ENCODE assay signal across 8 mouse cellular contexts in the genomic region with DNA sequence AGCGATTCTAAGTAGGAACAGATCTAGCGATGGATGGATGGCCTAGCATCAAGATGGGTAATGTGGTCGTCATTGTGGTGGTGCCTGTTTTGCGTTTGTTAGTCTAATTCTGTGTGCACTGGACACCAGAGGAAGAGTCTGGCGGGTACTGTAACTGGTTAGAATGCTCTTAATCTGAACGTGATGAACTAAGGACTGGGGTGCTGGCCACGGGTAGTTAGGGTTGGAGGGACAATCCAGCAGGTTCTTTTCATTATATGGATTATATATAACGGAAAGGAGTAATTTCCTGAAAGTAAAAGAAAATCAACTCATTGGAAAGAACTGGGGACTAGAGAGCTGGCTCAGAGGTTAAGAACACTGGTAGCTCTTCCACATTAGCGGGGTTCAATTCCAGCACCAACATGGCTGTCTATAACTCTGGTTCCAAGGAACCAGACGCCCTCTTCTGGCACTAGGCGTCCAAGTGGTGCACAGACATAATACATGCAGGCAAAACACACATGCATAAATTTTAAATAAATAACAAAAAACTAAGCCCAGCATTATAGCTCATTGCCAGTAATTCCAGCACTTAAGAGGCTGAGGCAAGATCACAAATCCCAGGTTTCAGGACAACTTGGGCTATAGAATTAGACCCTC. TPM values are rescaled to one million over a fixed set of nuclear protein-coding genes. Genes with fewer than 3 reads are reported as not detected.
DNase-seq lines count a peak whose midpoint lies in the region; ATAC-seq and TF ChIP-seq lines count a peak whose summit lies in the region.

No protein-coding gene starts in this region.

- peak overlapping the region; percentile 96 for H3K4me3 ChIP-seq in ES-Bruce4 (ENCODE audit: low read depth, low read length)
- H3K4me3 ChIP-seq in cortical plate, adult 2 months (ENCODE audit: insufficient read depth, low read length): peak overlapping the region; percentile 76
- peak overlapping the region; percentile 99 for H3K4me3 ChIP-seq in hindbrain, embryonic 10.5 days
- H3K4me3 ChIP-seq in limb, embryonic 14.5 days (replicated peaks; ENCODE audit: low read length): peak overlapping the region; percentile 96

- H3K27me3 ChIP-seq in ES-Bruce4 (ENCODE audit: control insufficient read depth, insufficient read depth, low read length, poor library complexity, severe bottlenecking): no peaks in the 10 kb centered on the region
- H3K27me3 ChIP-seq in hindbrain, embryonic 10.5 days (ENCODE audit: insufficient read depth, poor library complexity, severe bottlenecking): no peaks in the 10 kb centered on the region
- H3K27me3 ChIP-seq in limb, embryonic 14.5 days (ENCODE audit: control insufficient read depth, insufficient read depth, low read length): no peaks in the 10 kb centered on the region

- peak overlapping the region; percentile 94 for H3K9ac ChIP-seq in ES-Bruce4 (ENCODE audit: low read depth, poor library complexity, severe bottlenecking)
- peak overlapping the region; percentile 71 for H3K9ac ChIP-seq in limb, embryonic 14.5 days (ENCODE audit: low read depth, low read length, severe bottlenecking)

- H3K36me3 ChIP-seq in ES-Bruce4 (ENCODE audit: control insufficient read depth, insufficient read depth, low read length, poor library complexity, severe bottlenecking): no peaks in the 10 kb centered on the region
- 0 out of 2 replicates have a peak, but pooled peaks cover 6% of the 10 kb centered on the region for H3K36me3 ChIP-seq in hindbrain, embryonic 10.5 days
- 0 out of 2 replicates have a peak, but pooled peaks cover 2% of the 10 kb centered on the region for H3K36me3 ChIP-seq in limb, embryonic 14.5 days (ENCODE audit: control insufficient read depth, insufficient read depth, low read length)

- 15% methylated on average over 11 of the region's 11 CpGs for WGBS in hindbrain, embryonic 10.5 days
- 14% methylated on average over 11 of the region's 11 CpGs for WGBS in limb, embryonic 14.5 days

- no peak for DNase-seq in frontal cortex, postnatal 36 days (ENCODE audit: low spot score in 2 of 2)
- DNase-seq in hindbrain, embryonic 10.5 days (ENCODE audit: low spot score): peak; percentile 49
- peak; percentile 58 for DNase-seq in limb, embryonic 14.5 days (ENCODE audit: low spot score)
- DNase-seq in neural tube, embryonic 10.5 days (ENCODE audit: extremely low spot score, low spot score): peak; percentile 30
- no peak for DNase-seq in ovary, postnatal 14 days (ENCODE audit: low spot score)

- peak; percentile 6; the same call in 1 of the 2 replicates for ATAC-seq in frontal cortex, adult (ENCODE audit: low TSS enrichment)
- no peak for ATAC-seq in limb, embryonic 14.5 days (ENCODE audit: low FRiP score, low read depth)

- TF ChIP-seq POLR2A in ES-Bruce4 (IDR thresholded peaks at IDR 0.05; ENCODE audit: insufficient read depth, low read length): no peak
- TF ChIP-seq POLR2A in cortical plate, adult 2 months (IDR thresholded peaks at IDR 0.05; ENCODE audit: extremely low read depth, insufficient read depth, low read length): no peak
- TF ChIP-seq POLR2A in limb, embryonic 14.5 days (IDR thresholded peaks at IDR 0.05; ENCODE audit: borderline replicate concordance, extremely low read depth, insufficient read depth, insufficient read length): no peak

- H3K9me3 ChIP-seq in ES-Bruce4 (replicated peaks; ENCODE audit: control insufficient read depth, insufficient read depth, low read length, poor library complexity, severe bottlenecking): no peaks in the 10 kb centered on the region
- no peaks in the 10 kb centered on the region for H3K9me3 ChIP-seq in hindbrain, embryonic 10.5 days
- no peaks in the 10 kb centered on the region for H3K9me3 ChIP-seq in limb, embryonic 14.5 days (ENCODE audit: control insufficient read depth, low read length)

- H3K4me1 ChIP-seq in ES-Bruce4 (ENCODE audit: control insufficient read depth, insufficient read depth, low read length): no peaks in the 10 kb centered on the region
- 0 out of 2 replicates have a peak, but pooled peaks cover 1% of the 10 kb centered on the region for H3K4me1 ChIP-seq in cortical plate, adult 2 months (ENCODE audit: control insufficient read depth, insufficient read depth, low read length)
- H3K4me1 ChIP-seq in hindbrain, embryonic 10.5 days (replicated peaks): peaks cover 18% of the 10 kb centered on the region
- peaks cover 8% of the 10 kb centered on the region; the same call in 1 of the 2 replicates for H3K4me1 ChIP-seq in limb, embryonic 14.5 days (ENCODE audit: control insufficient read depth, insufficient read depth, low read length)

- H3K27ac ChIP-seq in ES-Bruce4 (ENCODE audit: insufficient read depth, low read length): peak overlapping the region; percentile 85
- peak overlapping the region; percentile 4 for H3K27ac ChIP-seq in cortical plate, adult 2 months (ENCODE audit: insufficient read depth, low read length)
- peak overlapping the region; percentile 97 for H3K27ac ChIP-seq in hindbrain, embryonic 10.5 days
- H3K27ac ChIP-seq in limb, embryonic 14.5 days (replicated peaks; ENCODE audit: low read depth, low read length): peak overlapping the region; percentile 89

- H3K4me2 ChIP-seq in limb, embryonic 14.5 days (replicated peaks; ENCODE audit: low read depth, low read length, severe bottlenecking): peak overlapping the region; percentile 79

- no peak for TF ChIP-seq EP300 in ES-Bruce4 (IDR thresholded peaks at IDR 0.05; ENCODE audit: insufficient read depth, low read depth, low read length)

- peak; percentile 53 for TF ChIP-seq CTCF in ES-Bruce4 (IDR thresholded peaks at IDR 0.05; ENCODE audit: low read depth, low read length)
- peak; percentile 29; the same call in 1 of the 2 replicates for TF ChIP-seq CTCF in cortical plate, adult 2 months (IDR thresholded peaks at IDR 0.05; ENCODE audit: extremely low read depth, insufficient read depth, low read length)

RNA-seq across cellular contexts. Expression of gene Ppm1g, which starts 0.9 kb away (rescaled TPM):
- polyA plus RNA-seq in ES-Bruce4 (2011; ENCODE audit: insufficient read depth, insufficient read length, low read depth, missing spikeins): 188 and 225 TPM in 2 replicates
- 79.8 and 82.8 TPM in 2 replicates for polyA plus RNA-seq in cortical plate, adult 2 months (2012; rRNA removed)
- polyA plus RNA-seq in hindbrain, embryonic 10.5 days (2016; fragmentation: Nextera tagmentation; extraction: Ambion mirVana): 172 and 197 TPM in 2 replicates
- polyA plus RNA-seq in limb, embryonic 14.5 days (2012; rRNA removed): 91.2 and 118 TPM in 2 replicates
- polyA plus RNA-seq in limb, embryonic 14.5 days (2014; fragmentation: Nextera tagmentation; extraction: Ambion mirVana): 98.8 and 111 TPM in 2 replicates

RNA-seq across cellular contexts. Expression of gene Nrbp1, which starts 19.2 kb away (rescaled TPM):
- 55.4 and 68.6 TPM in 2 replicates for polyA plus RNA-seq in ES-Bruce4 (2011; ENCODE audit: insufficient read depth, insufficient read length, low read depth, missing spikeins)
- 105 and 108 TPM in 2 replicates for polyA plus RNA-seq in cortical plate, adult 2 months (2012; rRNA removed)
- polyA plus RNA-seq in hindbrain, embryonic 10.5 days (2016; fragmentation: Nextera tagmentation; extraction: Ambion mirVana): 151 and 159 TPM in 2 replicates
- polyA plus RNA-seq in limb, embryonic 14.5 days (2012; rRNA removed): 161 and 181 TPM in 2 replicates
- polyA plus RNA-seq in limb, embryonic 14.5 days (2014; fragmentation: Nextera tagmentation; extraction: Ambion mirVana): 157 and 166 TPM in 2 replicates

RNA-seq across cellular contexts. Expression of gene Zfp513, which starts 19.3 kb away (rescaled TPM):
- 25.5 and 25.8 TPM in 2 replicates for polyA plus RNA-seq in ES-Bruce4 (2011; ENCODE audit: insufficient read depth, insufficient read length, low read depth, missing spikeins)
- 38.1 and 42.1 TPM in 2 replicates for polyA plus RNA-seq in cortical plate, adult 2 months (2012; rRNA removed)
- polyA plus RNA-seq in hindbrain, embryonic 10.5 days (2016; fragmentation: Nextera tagmentation; extraction: Ambion mirVana): 12.7 and 15.0 TPM in 2 replicates
- polyA plus RNA-seq in limb, embryonic 14.5 days (2012; rRNA removed): 58.8 and 77.1 TPM in 2 replicates
- polyA plus RNA-seq in limb, embryonic 14.5 days (2014; fragmentation: Nextera tagmentation; extraction: Ambion mirVana): 6.8 and 8.0 TPM in 2 replicates

RNA-seq across cellular contexts. Expression of gene Gm9970, which starts 19.6 kb away (rescaled TPM):
- polyA plus RNA-seq in ES-Bruce4 (2011; ENCODE audit: insufficient read depth, insufficient read length, low read depth, missing spikeins): not detected in 2 replicates
- not detected in 2 replicates for polyA plus RNA-seq in cortical plate, adult 2 months (2012; rRNA removed)
- polyA plus RNA-seq in hindbrain, embryonic 10.5 days (2016; fragmentation: Nextera tagmentation; extraction: Ambion mirVana): 0.30 TPM in 1 of 2 replicates, not detected in the other
- polyA plus RNA-seq in limb, embryonic 14.5 days (2012; rRNA removed): 0.15 TPM in 1 of 2 replicates, not detected in the other
- 0.40 TPM in 1 of 2 replicates, not detected in the other for polyA plus RNA-seq in limb, embryonic 14.5 days (2014; fragmentation: Nextera tagmentation; extraction: Ambion mirVana)

RNA-seq across cellular contexts. Expression of gene Eif2b4, which starts 28.2 kb away (rescaled TPM):
- polyA plus RNA-seq in ES-Bruce4 (2011; ENCODE audit: insufficient read depth, insufficient read length, low read depth, missing spikeins): 40.7 and 45.2 TPM in 2 replicates
- 62.7 and 66.2 TPM in 2 replicates for polyA plus RNA-seq in cortical plate, adult 2 months (2012; rRNA removed)
- polyA plus RNA-seq in hindbrain, embryonic 10.5 days (2016; fragmentation: Nextera tagmentation; extraction: Ambion mirVana): 85.2 and 99.3 TPM in 2 replicates
- polyA plus RNA-seq in limb, embryonic 14.5 days (2012; rRNA removed): 46.9 and 49.3 TPM in 2 replicates
- polyA plus RNA-seq in limb, embryonic 14.5 days (2014; fragmentation: Nextera tagmentation; extraction: Ambion mirVana): 67.5 and 68.5 TPM in 2 replicates

Comparison
In these comparisons a context has a peak if more than half of its experiments do, and no peak if none do; other contexts are left out.
1. DNase-seq: peak in hindbrain, embryonic 10.5 days (single experiment), limb, embryonic 14.5 days (single experiment) and neural tube, embryonic 10.5 days (single experiment); none in frontal cortex, postnatal 36 days (0 of 2) and ovary, postnatal 14 days (single experiment).
2. H3K27ac ChIP-seq: peak in every context shown above with its lines; median percentile 97 in hindbrain, embryonic 10.5 days; 89 in limb, embryonic 14.5 days; 85 in ES-Bruce4; 4 in cortical plate, adult 2 months.
3. Peak in every context shown above with its lines, with median percentiles within 50 percentile points of each other: H3K4me3 ChIP-seq.